Mouse (Mus musculus): Measurements from ENCODE around the gene Gnrhr.

Gene Gnrhr

DNA sequence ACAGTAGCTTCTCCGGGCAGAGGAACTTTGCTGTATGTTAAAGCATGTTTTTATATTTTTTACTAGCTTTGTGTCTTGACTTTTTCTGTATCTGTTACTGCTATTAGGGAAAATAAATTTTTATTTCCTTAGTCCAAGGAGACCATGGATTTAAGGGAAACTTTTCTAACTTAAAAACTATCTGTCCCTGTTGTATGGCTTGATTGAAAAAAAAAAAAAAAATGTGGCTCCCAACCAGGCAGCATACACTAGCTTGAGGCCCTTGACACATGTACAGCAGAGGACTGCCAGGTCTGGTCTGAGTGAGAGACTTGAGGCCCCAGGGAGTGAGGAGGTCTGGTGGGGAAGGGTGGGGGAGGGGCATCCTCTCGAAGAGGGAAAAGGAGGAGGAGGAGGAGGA is 23.9 kb downstream of the Gnrhr start:
- H3K4me3 ChIP-seq (replicated peaks; ENCODE audit: low read length), result no peak overlapping the region; the same call in 1 of the 2 replicates
- TF ChIP-seq POU5F1 (IDR thresholded peaks at IDR 0.05; ENCODE audit: borderline replicate concordance, low read length) (no peak), CTCF (conservative IDR thresholded peaks at IDR 0.05; ENCODE audit: low read length) (no peak), NANOG (IDR thresholded peaks at IDR 0.05; ENCODE audit: borderline replicate concordance, low read length) (no peak)
- H3K36me3 ChIP-seq (ENCODE audit: insufficient read depth, low read length), result peaks cover 9% of the 10 kb centered on the region
- H3K4me1 ChIP-seq (replicated peaks; ENCODE audit: low read depth, low read length), result peaks cover 32% of the 10 kb centered on the region
- H3K27me3 ChIP-seq (ENCODE audit: insufficient read depth, low read length), result no peaks in the 10 kb centered on the region
- H3K9me3 ChIP-seq (ENCODE audit: low read length), result no peaks in the 10 kb centered on the region

DNA sequence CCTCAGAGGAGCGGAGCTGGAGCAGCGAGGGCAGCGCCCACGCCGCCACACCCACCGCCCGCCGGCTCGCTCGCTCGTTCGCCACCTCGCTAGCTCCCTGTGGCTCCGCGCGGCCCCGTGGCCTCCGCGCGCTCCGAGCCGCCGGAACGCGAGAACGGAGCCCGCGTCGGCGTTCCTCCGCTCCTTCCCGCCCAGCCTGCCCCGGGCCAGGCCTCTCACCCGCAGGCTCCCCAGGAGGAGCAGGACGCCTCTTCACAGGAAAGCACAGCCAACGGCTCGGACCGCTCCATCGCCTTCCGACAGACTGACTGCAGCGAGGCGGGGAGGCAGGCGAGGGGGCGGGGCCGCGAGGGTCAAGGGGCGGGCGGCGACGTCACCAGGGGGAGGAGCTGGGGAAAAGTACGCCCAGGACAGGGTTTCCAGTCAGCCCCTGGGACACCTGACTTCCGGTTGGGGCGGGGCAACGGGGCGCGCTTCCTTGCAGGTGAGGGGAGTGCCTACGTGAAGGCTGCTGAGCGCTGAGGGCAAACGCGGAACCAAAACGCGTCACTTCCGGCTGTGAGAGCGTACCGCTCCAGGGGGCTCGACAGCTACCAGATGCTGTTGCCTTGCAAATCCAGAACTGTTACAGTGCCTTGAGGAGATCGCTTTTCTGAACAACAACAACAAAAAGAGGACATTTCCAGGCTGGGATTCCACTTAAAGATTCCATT is 25.1 kb downstream of the Gnrhr start, which contains the start of gene Uba6:
Uba6 (minus strand) TSS at position 355 of the 713 bp plus-strand sequence.
- Histone ChIP-seq H3K4me1 (replicated peaks; ENCODE audit: low read depth, low read length) (peaks cover 32% of the 10 kb centered on the region), H3K36me3 (ENCODE audit: insufficient read depth, low read length) (peaks cover 19% of the 10 kb centered on the region), H3K9me3 (ENCODE audit: low read length) (no peaks in the 10 kb centered on the region), H3K27me3 (ENCODE audit: insufficient read depth, low read length) (no peaks in the 10 kb centered on the region), H3K4me3 (replicated peaks; ENCODE audit: low read length) (peak within 1 kb of the TSS; percentile 96)
- TF ChIP-seq NANOG (IDR thresholded peaks at IDR 0.05; ENCODE audit: borderline replicate concordance, low read length) (no peak), POU5F1 (IDR thresholded peaks at IDR 0.05; ENCODE audit: borderline replicate concordance, low read length) (no peak), CTCF (conservative IDR thresholded peaks at IDR 0.05; ENCODE audit: low read length) (no peak)

DNA sequence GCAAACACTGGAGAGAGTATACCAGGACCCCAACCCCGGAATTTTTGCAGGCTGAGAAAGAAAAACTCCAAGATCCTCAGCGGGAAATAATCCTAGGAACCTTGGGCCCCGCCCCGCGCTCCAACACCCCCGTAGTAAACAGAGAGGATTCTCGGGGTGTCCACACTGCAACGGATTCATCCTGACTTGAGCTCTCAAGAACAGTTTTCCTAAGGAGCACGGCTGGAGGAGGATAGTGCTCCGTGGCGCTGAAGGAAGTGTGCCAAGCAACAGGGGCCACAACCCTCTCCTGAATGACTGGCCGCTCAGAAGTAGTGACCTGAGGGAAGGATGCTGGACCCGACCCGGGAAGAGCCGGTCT is 25.6 kb downstream of the Gnrhr start:
- H3K36me3 ChIP-seq (ENCODE audit: insufficient read depth, low read length), result peaks cover 23% of the 10 kb centered on the region
- H3K4me3 ChIP-seq (replicated peaks; ENCODE audit: low read length), result peak overlapping the region; percentile 96
- TF ChIP-seq NANOG (IDR thresholded peaks at IDR 0.05; ENCODE audit: borderline replicate concordance, low read length), result no peak
- TF ChIP-seq POU5F1 (IDR thresholded peaks at IDR 0.05; ENCODE audit: borderline replicate concordance, low read length), result no peak
- no peak for TF ChIP-seq CTCF (conservative IDR thresholded peaks at IDR 0.05; ENCODE audit: low read length)
- H3K27me3 ChIP-seq (ENCODE audit: insufficient read depth, low read length), result no peaks in the 10 kb centered on the region
- H3K4me1 ChIP-seq (replicated peaks; ENCODE audit: low read depth, low read length), result peaks cover 32% of the 10 kb centered on the region
- no peaks in the 10 kb centered on the region for H3K9me3 ChIP-seq (ENCODE audit: low read length)
